ENCODE assay signal across 17 mouse cellular contexts in the genomic region with DNA sequence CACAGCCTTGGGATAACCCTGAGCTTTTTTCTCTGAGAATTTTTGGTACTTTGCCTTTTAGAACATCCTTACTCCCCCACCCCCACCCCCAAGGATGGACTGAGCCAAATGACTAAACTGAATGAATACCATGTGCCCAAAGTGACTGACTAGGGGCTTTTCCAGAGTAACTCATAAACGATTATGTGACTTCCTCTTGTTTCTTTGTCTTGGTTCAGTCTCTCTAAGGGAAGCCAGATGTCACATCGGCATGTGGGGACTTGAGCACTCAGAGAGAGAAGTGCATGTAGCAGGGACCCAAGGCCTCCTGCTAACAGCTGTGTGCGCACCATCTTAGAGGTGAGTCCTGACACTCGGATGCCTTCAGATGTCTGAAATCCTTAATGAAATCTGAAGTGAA.
DNase-seq lines count a peak whose midpoint lies in the region; ATAC-seq and TF ChIP-seq lines count a peak whose summit lies in the region.
"Had no signal": no experiment of that assay in that cellular context is flagged by ENCODE, and none has a peak within 500 bp of the region (broad histone marks: within the 10 kb centered on the region; RNA-seq: fewer than 3 reads in every experiment).

No protein-coding gene starts in this region.

- no peak for ATAC-seq in intestine, embryonic 14.5 days (replicated peaks; ENCODE audit: low FRiP score, low TSS enrichment, low read depth)
- no peak for ATAC-seq in intestine, postnatal 0 days
- ATAC-seq: forebrain, embryonic 13.5 days; intestine, embryonic 16.5 days had no signal

- H3K9me3 ChIP-seq in intestine, embryonic 14.5 days (ENCODE audit: control insufficient read depth, low read length) = no peaks in the 10 kb centered on the region
- H3K9me3 ChIP-seq in intestine, postnatal 0 days (ENCODE audit: control insufficient read depth) = no peaks in the 10 kb centered on the region
- H3K9me3 ChIP-seq: forebrain, embryonic 13.5 days; heart, embryonic 15.5 days; hindbrain, embryonic 13.5 days; midbrain, embryonic 12.5 days had no signal

- no peak overlapping the region for H3K9ac ChIP-seq in intestine, embryonic 14.5 days (ENCODE audit: low read length)
- H3K9ac ChIP-seq in intestine, postnatal 0 days (ENCODE audit: low read depth, low read length) = no peak overlapping the region
- H3K9ac ChIP-seq: forebrain, embryonic 13.5 days; heart, embryonic 15.5 days; hindbrain, embryonic 13.5 days; limb, embryonic 13.5 days; midbrain, embryonic 12.5 days had no signal

- H3K36me3 ChIP-seq in intestine, embryonic 14.5 days (ENCODE audit: control insufficient read depth, insufficient read depth, low read length) = no peaks in the 10 kb centered on the region
- no peaks in the 10 kb centered on the region for H3K36me3 ChIP-seq in intestine, postnatal 0 days (ENCODE audit: control insufficient read depth, insufficient read depth)
- H3K36me3 ChIP-seq: heart, embryonic 15.5 days; hindbrain, embryonic 13.5 days; limb, embryonic 13.5 days; midbrain, embryonic 12.5 days had no signal

- DNase-seq in intestine, embryonic 14.5 days (ENCODE audit: low spot score) = peak; percentile 36
- DNase-seq in embryo, embryonic 10.5 days (ENCODE audit: low spot score) = peak; percentile 49
- peak; percentile 37 for DNase-seq in forelimb bud, embryonic 11.5 days (ENCODE audit: low read depth, low spot score)
- DNase-seq in B cell, adult 2 months = no peak
- DNase-seq in ovary, adult 18-20 months (ENCODE audit: low spot score) = no peak
- no peak for DNase-seq in kidney, adult 8-10 months
- DNase-seq: cerebellum, postnatal 14 days; kidney, postnatal 14 days; right cerebral cortex, postnatal 25 days; thymus, postnatal 36 days had no signal

- no peak for TF ChIP-seq CTCF in intestine, postnatal 0 days (IDR thresholded peaks at IDR 0.05; ENCODE audit: low read depth)

- no peaks in the 10 kb centered on the region for H3K27me3 ChIP-seq in intestine, embryonic 14.5 days (replicated peaks; ENCODE audit: control insufficient read depth, insufficient read depth, low read length)
- H3K27me3 ChIP-seq in intestine, postnatal 0 days (replicated peaks; ENCODE audit: control insufficient read depth, insufficient read depth, low read length) = no peaks in the 10 kb centered on the region
- H3K27me3 ChIP-seq: forebrain, embryonic 13.5 days; heart, embryonic 15.5 days; hindbrain, embryonic 13.5 days; limb, embryonic 13.5 days; midbrain, embryonic 12.5 days had no signal

- 65% methylated on average over 4 of the region's 4 CpGs for whole genome bisulfite sequencing in intestine, embryonic 14.5 days
- 64% methylated on average over 4 of the region's 4 CpGs for WGBS in intestine, postnatal 0 days

- H3K4me2 ChIP-seq in intestine, embryonic 14.5 days (ENCODE audit: low read length) = no peak overlapping the region
- no peak overlapping the region for H3K4me2 ChIP-seq in intestine, postnatal 0 days (replicated peaks; ENCODE audit: low read depth)
- H3K4me2 ChIP-seq: forebrain, embryonic 13.5 days; heart, embryonic 15.5 days; hindbrain, embryonic 13.5 days; limb, embryonic 13.5 days; midbrain, embryonic 12.5 days had no signal

- no peak overlapping the region for H3K27ac ChIP-seq in intestine, embryonic 14.5 days (ENCODE audit: low read depth)
- H3K27ac ChIP-seq in intestine, postnatal 0 days (ENCODE audit: low read depth, low read length) = no peak overlapping the region
- H3K27ac ChIP-seq: forebrain, embryonic 13.5 days; heart, embryonic 15.5 days; hindbrain, embryonic 13.5 days; limb, embryonic 13.5 days; midbrain, embryonic 12.5 days had no signal

- no peak overlapping the region for H3K4me3 ChIP-seq in intestine, embryonic 14.5 days (ENCODE audit: low read depth, low read length)
- H3K4me3 ChIP-seq in intestine, postnatal 0 days (ENCODE audit: low read depth, low read length) = no peak overlapping the region
- H3K4me3 ChIP-seq: forebrain, embryonic 13.5 days; heart, embryonic 15.5 days; hindbrain, embryonic 13.5 days; limb, embryonic 13.5 days; midbrain, embryonic 12.5 days had no signal

- H3K4me1 ChIP-seq in intestine, embryonic 14.5 days (replicated peaks; ENCODE audit: control insufficient read depth, insufficient read depth, low read length) = no peaks in the 10 kb centered on the region
- no peaks in the 10 kb centered on the region for H3K4me1 ChIP-seq in intestine, postnatal 0 days (replicated peaks; ENCODE audit: control insufficient read depth, insufficient read depth, low read length)
- H3K4me1 ChIP-seq: forebrain, embryonic 13.5 days; heart, embryonic 15.5 days; hindbrain, embryonic 13.5 days; midbrain, embryonic 12.5 days had no signal

Comparison
In these comparisons a context has a peak if more than half of its experiments do, and no peak if none do; other contexts are left out.
1. DNase-seq: peak in intestine, embryonic 14.5 days (single experiment), embryo, embryonic 10.5 days (single experiment) and forelimb bud, embryonic 11.5 days (single experiment); none in B cell, adult 2 months (0 of 2), ovary, adult 18-20 months (single experiment) and kidney, adult 8-10 months (0 of 2).